Mouse (Mus musculus) frontal cortex, adult (tissue): ENCODE measurements at regions not wholly inside any gene's neighbourhood (a gene's known extent, or its start where the extent isn't known, plus 50 kb on each side); places are given as distances from the start of the nearest gene placed in this dataset.

Experiments used
- ATAC-seq: cut with Nextera tagmentation; 2 replicates; pipeline ENCODE4 v1.9.2; 2017; ENCODE audit warnings: mild to moderate bottlenecking, moderate library complexity, mixed read lengths; ENCODE audit not compliant: low TSS enrichment

DNA sequence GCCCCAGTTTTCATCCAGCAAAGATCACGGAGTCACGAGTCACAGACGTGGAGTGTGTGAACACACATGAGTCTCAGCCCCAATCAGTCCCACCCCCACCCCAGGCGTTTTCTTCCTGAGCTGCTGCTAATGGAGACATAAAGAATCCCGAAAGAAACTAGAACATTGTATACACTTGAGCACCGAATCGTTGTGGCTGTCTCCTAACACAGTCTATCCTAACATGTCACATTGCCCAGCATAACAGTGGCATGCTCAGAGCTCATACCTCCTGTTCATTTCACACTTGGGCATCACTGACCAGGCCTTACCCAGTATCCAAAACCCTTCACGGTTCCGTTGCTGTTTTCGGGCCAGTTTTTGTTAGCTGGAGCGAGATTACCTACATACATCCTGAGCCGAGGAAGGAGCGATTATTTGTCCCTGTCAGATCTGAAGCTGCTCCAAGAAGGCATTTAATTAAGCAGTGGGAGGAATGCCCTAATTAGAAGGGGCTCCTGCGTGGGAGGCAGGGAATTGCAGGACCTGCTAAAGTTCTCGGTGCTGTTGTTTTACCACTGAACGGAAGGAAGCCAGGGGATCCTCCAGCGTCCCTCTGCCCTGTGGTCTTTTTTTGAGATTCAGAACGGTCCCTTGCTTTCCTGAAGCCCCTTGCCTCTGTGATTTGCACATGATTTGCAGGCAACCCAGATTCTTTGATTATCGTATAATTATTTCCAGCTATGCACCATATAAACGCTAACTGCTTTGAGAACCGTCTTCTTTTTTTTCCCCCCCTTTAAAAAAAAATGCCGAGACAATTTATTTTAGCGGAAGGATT is 53.4 kb upstream of the Nap1l1 start:
- ATAC-seq = peak; percentile 17

DNA sequence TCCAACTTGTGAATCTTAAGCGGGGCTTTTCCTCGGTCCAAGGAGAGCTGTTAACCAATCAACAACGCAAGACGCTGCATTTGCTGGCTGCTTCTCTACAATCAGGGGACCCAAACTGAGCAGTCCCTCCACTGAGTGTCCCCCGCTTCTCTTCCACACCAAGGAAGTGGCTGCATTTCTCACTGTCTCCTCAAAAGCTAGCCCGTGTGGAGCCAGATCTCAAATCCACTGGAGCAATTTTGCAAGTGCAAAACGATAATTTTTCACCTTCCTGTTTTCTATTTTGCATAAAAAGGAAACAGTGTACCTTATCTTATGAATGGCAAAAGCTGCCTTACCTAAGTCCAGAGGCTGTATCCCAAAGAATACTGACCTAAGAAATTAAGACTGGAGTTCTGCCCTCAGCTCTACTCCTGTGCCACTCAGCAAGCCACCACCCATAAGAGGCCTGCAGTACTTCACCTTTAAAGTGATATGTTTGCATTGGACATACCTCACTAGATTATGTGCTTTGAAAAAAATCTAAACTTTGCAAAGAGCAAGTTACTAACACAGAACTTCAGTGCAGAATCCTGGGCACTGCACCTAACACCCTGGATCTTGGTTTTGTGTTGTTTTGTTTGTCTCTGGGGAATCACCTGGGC is 52.7 kb upstream of the Nap1l1 start:
- peak; percentile 47 for ATAC-seq

DNA sequence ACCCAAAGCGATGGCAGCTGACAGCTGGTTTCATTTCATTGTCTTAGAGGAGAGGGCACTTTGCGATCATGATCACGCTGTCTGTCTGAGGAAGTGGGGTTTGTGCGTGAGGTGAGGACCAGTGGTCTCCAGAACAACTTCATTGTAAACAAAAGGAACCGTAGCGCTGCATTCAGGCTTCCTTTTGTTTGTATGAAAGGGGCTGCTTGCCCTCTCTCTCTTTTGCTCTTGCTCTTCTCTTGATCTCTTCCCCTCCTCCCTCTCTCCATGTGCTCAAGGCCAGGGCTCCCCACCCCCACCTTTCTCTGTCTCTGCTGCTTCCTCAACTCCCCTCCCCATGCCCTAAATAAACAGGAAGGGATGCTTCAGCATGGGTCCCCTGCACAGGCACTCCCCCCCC is 51.0 kb upstream of the Nap1l1 start:
- ATAC-seq = no peak

DNA sequence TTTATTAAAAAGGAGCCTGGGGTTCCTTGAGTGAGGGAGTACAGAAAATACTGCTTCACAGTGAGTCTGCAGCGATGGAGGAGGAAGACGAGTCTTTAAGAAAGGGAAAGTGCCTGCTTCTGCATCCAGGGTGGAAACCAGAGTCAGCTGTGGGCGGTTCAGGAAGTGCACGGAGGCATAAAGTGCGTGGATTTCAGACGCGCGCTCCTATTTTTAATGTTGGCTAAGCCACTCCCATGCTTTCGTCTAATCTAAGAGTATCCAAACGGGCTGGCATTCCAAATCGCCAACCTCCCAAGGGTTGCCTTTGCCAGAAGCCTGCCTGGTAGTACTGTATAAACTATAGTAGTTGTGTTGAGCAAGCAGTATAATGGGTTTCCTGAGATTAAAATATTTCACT is 50.4 kb upstream of the Nap1l1 start:
- ATAC-seq = peak; percentile 77
